Mouse (Mus musculus) heart, postnatal 0 days (tissue): ENCODE results near the gene Zbtb8os.

Experiments used
- CTCF ChIP-seq: IDR thresholded peaks from 2 replicates; pipeline ENCODE4 v1.5.1; 2016; ENCODE audit warnings: antibody characterized with exemption, control low read depth, low read depth
- EP300 ChIP-seq: IDR thresholded peaks from 2 replicates; pipeline ENCODE4 v1.6.1; 2016; ENCODE audit warnings: antibody characterized with exemption, low read depth

DNA sequence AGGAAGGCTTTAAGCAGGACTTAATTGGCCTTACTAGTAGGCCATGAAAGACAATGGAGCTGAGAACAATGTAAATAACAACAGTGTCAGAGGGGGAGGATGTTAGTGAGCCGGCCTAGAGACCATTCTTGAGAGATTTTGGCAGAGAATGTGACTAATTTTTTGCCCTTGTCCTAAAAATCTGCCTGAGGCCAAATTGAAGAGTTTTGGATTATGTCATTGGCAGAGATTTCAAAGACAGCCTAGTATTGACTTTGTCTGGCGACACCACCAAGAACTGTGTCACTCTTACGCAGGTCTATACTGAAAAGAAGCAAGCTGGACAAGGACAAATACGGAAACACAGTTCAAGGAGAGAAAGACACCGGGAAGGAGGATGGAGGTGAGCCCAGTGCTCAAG, 27.3 kb downstream of the Zbtb8os start:
- TF ChIP-seq CTCF (no peak), EP300 (no peak)
